Mouse (Mus musculus) kidney, embryonic 14.5 days (tissue): ENCODE data around the gene Fam170b. TPM values are rescaled to one million over a fixed set of nuclear protein-coding genes. Genes with fewer than 3 reads are reported as not detected.

ENCODE experiments used
- ATAC-seq: fragments of 200-750 bp; cut with Nextera tagmentation; 2 replicates; pipeline ENCODE4 v1.8.0; 2017; ENCODE audit warnings: moderate number of reproducible peaks, mild to moderate bottlenecking, moderate TSS enrichment, moderate library complexity; ENCODE audit not compliant: low FRiP score, low TSS enrichment
- H3K27ac ChIP-seq: fragments of 300-500 bp; sonication (generic); 2 replicates; pipeline ENCODE4 v1.5.1; 2014; ENCODE audit warnings: low read depth, mild to moderate bottlenecking, low read length, moderate library complexity, mixed read lengths
- H3K27me3 ChIP-seq: fragments of 300-500 bp; sonication (generic); 2 replicates; pipeline ENCODE4 v1.6.1; 2014; ENCODE audit warnings: mild to moderate bottlenecking, low read length; ENCODE audit not compliant: control insufficient read depth, insufficient read depth
- H3K36me3 ChIP-seq: fragments of 300-500 bp; sonication (generic); 2 replicates; pipeline ENCODE4 v1.6.1; 2014; ENCODE audit warnings: low read length, mixed read lengths; ENCODE audit not compliant: control insufficient read depth, insufficient read depth
- H3K4me1 ChIP-seq: fragments of 300-500 bp; sonication (generic); 2 replicates; pipeline ENCODE4 v1.6.1; 2014; ENCODE audit warnings: low read length, mixed read lengths; ENCODE audit not compliant: control insufficient read depth, insufficient read depth
- H3K4me2 ChIP-seq: fragments of 300-500 bp; sonication (generic); replicated peaks from 2 replicates; pipeline ENCODE4 v1.6.1; 2014; ENCODE audit warnings: low read depth, mild to moderate bottlenecking, low read length
- H3K4me3 ChIP-seq: fragments of 300-500 bp; sonication (generic); 2 replicates; pipeline ENCODE4 v1.5.1; 2014; ENCODE audit warnings: mild to moderate bottlenecking, low read length
- H3K9ac ChIP-seq: fragments of 300-500 bp; sonication (generic); 2 replicates; pipeline ENCODE4 v1.6.1; 2014; ENCODE audit warnings: low read depth, mild to moderate bottlenecking, low read length, moderate library complexity
- H3K9me3 ChIP-seq: fragments of 300-500 bp; sonication (generic); 2 replicates; pipeline ENCODE4 v1.6.1; 2016; ENCODE audit warnings: low read length; ENCODE audit not compliant: control insufficient read depth
- WGBS: fragments of 180-500 bp; shearing (Covaris S2); extraction: QIAGEN DNeasy Blood & Tissue Kit; methylation state at CpG from one replicate; pipeline ENCODE4 v1.1.7; 2014; 5-methylcytosine and 5-hydroxymethylcytosine counted together
- polyA plus RNA-seq: library from polyadenylated mRNA; unstranded; fragments of >200 nt; fragmentation: Nextera tagmentation; extraction: Ambion mirVana; gene quantifications from 2 replicates; pipeline ENCODE4 v1.2.1, GENCODE M21; 2014

Fam170b gene
- polyA plus RNA-seq, 1 experiment from 2014 or later, result 0.14 TPM

- Histone ChIP-seq H3K36me3 (no peaks in the 10 kb centered on the region), H3K27me3 (peaks cover 2% of the 10 kb centered on the region; the same call in 1 of the 2 replicates), H3K4me1 (peaks cover 34% of the 10 kb centered on the region), H3K9me3 (no peaks in the 10 kb centered on the region), H3K27ac (no peak overlapping the region), H3K4me3 (no peak overlapping the region), H3K4me2 (no peak overlapping the region), H3K9ac (no peak overlapping the region)
- WGBS, result 80% methylated on average over 3 of the region's 3 CpGs
- ATAC-seq, result no peak
Measured at GRCm38 (mm10) chr14:32823861-32824260, 9.9 kb upstream of the Fam170b start.

GRCm38 (mm10) chr14:32824267-32825150, 9.3 kb upstream of the Fam170b start:
- H3K27me3 ChIP-seq, result peaks cover 2% of the 10 kb centered on the region; the same call in 1 of the 2 replicates
- H3K36me3 ChIP-seq, result no peaks in the 10 kb centered on the region
- H3K4me1 ChIP-seq, result peaks cover 28% of the 10 kb centered on the region
- peak; percentile 58 for ATAC-seq
- peak overlapping the region; percentile 60; the same call in 1 of the 2 replicates for H3K27ac ChIP-seq
- whole genome bisulfite sequencing, result 22% methylated on average over 14 of the region's 14 CpGs
- H3K4me3 ChIP-seq, result no peak overlapping the region
- no peak overlapping the region for H3K9ac ChIP-seq
- no peak overlapping the region for H3K4me2 ChIP-seq
- no peaks in the 10 kb centered on the region for H3K9me3 ChIP-seq

- Histone ChIP-seq H3K4me2 (peak overlapping the region; percentile 24), H3K27me3 (peaks cover 2% of the 10 kb centered on the region; the same call in 1 of the 2 replicates), H3K4me3 (no peak overlapping the region; the same call in 1 of the 2 replicates), H3K9me3 (no peaks in the 10 kb centered on the region), H3K27ac (peak overlapping the region; percentile 60; the same call in 1 of the 2 replicates), H3K9ac (no peak overlapping the region), H3K4me1 (peaks cover 28% of the 10 kb centered on the region), H3K36me3 (no peaks in the 10 kb centered on the region)
- WGBS, result 5% methylated on average over 11 of the region's 11 CpGs
- peak; percentile 89 for ATAC-seq
Measured at GRCm38 (mm10) chr14:32825426-32826032, 8.2 kb upstream of the Fam170b start.

GRCm38 (mm10) chr14:32827165-32827564, 6.6 kb upstream of the Fam170b start:
- ATAC-seq, result no peak
- H3K27ac ChIP-seq, result peak overlapping the region; percentile 39; the same call in 1 of the 2 replicates
- WGBS, result 41% methylated on average over 4 of the region's 4 CpGs

GRCm38 (mm10) chr14:32827994-32828650, 5.6 kb upstream of the Fam170b start:
- Histone ChIP-seq H3K36me3 (no peaks in the 10 kb centered on the region), H3K4me3 (no peak overlapping the region), H3K9ac (no peak overlapping the region), H3K27me3 (no peaks in the 10 kb centered on the region), H3K9me3 (no peaks in the 10 kb centered on the region), H3K4me2 (no peak overlapping the region), H3K27ac (0 out of 2 replicates have a peak overlapping the region, but pooled peaks have one; percentile 37), H3K4me1 (peaks cover 28% of the 10 kb centered on the region)
- no peak for ATAC-seq
- WGBS, result 50% methylated on average over 6 of the region's 6 CpGs

More at GRCm38 (mm10) chr14:32827165-32827564, 6.6 kb upstream of the Fam170b start:
- H3K9me3 ChIP-seq, result no peaks in the 10 kb centered on the region
- H3K9ac ChIP-seq, result peak overlapping the region; percentile 7; the same call in 1 of the 2 replicates
- H3K4me3 ChIP-seq, result no peak overlapping the region
- H3K27me3 ChIP-seq, result peaks cover 2% of the 10 kb centered on the region; the same call in 1 of the 2 replicates
- H3K4me1 ChIP-seq, result peaks cover 28% of the 10 kb centered on the region
- H3K36me3 ChIP-seq, result no peaks in the 10 kb centered on the region
- H3K4me2 ChIP-seq, result no peak overlapping the region

GRCm38 (mm10) chr14:32835181-32835580, 1.4 kb downstream of the Fam170b start:
- Histone ChIP-seq H3K9me3 (no peaks in the 10 kb centered on the region), H3K4me2 (no peak overlapping the region), H3K27me3 (no peaks in the 10 kb centered on the region), H3K4me3 (no peak overlapping the region), H3K36me3 (no peaks in the 10 kb centered on the region), H3K27ac (no peak overlapping the region), H3K4me1 (no peaks in the 10 kb centered on the region), H3K9ac (no peak overlapping the region)
- ATAC-seq, result no peak
- WGBS, result 85% methylated on average over 14 of the region's 14 CpGs

GRCm38 (mm10) chr14:32835596-32835995, 1.8 kb downstream of the Fam170b start:
- no peaks in the 10 kb centered on the region for H3K36me3 ChIP-seq
- H3K9me3 ChIP-seq, result no peaks in the 10 kb centered on the region
- H3K4me2 ChIP-seq, result no peak overlapping the region
- 87% methylated on average over 14 of the region's 14 CpGs for whole genome bisulfite sequencing
- H3K4me3 ChIP-seq, result no peak overlapping the region
- H3K9ac ChIP-seq, result no peak overlapping the region
- H3K4me1 ChIP-seq, result no peaks in the 10 kb centered on the region
- H3K27me3 ChIP-seq, result no peaks in the 10 kb centered on the region
- no peak for ATAC-seq
- no peak overlapping the region for H3K27ac ChIP-seq

- H3K4me3 ChIP-seq, result no peak overlapping the region
- 95% methylated on average over 11 of the region's 11 CpGs for WGBS
- H3K9me3 ChIP-seq, result no peaks in the 10 kb centered on the region
- ATAC-seq, result no peak
- no peak overlapping the region for H3K27ac ChIP-seq
- no peaks in the 10 kb centered on the region for H3K36me3 ChIP-seq
- no peaks in the 10 kb centered on the region for H3K4me1 ChIP-seq
- no peak overlapping the region for H3K4me2 ChIP-seq
- no peaks in the 10 kb centered on the region for H3K27me3 ChIP-seq
- H3K9ac ChIP-seq, result no peak overlapping the region
Measured at GRCm38 (mm10) chr14:32836191-32836590, 2.4 kb downstream of the Fam170b start.
